Mouse (Mus musculus) embryonic stem cell, embryonic (primary cell): ENCODE data around the gene Cacnb1.

Experiments
- CTCF ChIA-PET, 4 experiments: fragments of 300-600 bp in 2 of 4; fragments of 350-600 bp in 2 of 4; sonication (Branson Sonifier 250); formaldehyde crosslinking; loops; one replicate each; lab custom pipeline; 2022; ENCODE audit warnings: inconsistent platforms in 2 of 4; lab: Charles Lee
- POLR2A ChIA-PET, 4 experiments: fragments of 300-600 bp in 2 of 4; fragments of 350-600 bp in 2 of 4; sonication (Branson Sonifier 250); formaldehyde crosslinking; loops; one replicate each; lab custom pipeline; 2022; ENCODE audit warnings: antibody characterized with exemption in 4 of 4, inconsistent platforms in 1 of 4; lab: Charles Lee

Cacnb1 gene

GRCm38 (mm10) chr11:98022555-98023371, at the start of gene Cacnb1:
Gene Cacnb1, minus strand, starts transcription at chr11:98023034.
- ChIA-PET CTCF (interaction anchor here in 3 of 4 experiments (0.5 to 1.3 kb wide), 9 partner anchors 9 to 455 kb away, joined by 3 to 6 read pairs (median 3); no protein-coding TSS in a partner anchor), POLR2A (interaction anchor here in 3 of 4 experiments (0.6 to 9.9 kb wide), 51 partner anchors 6 to 842 kb away, joined by 3 to 77 read pairs (median 4); partner anchors contain the start of genes Cdk12 (in 2 of the 3), Fbxo47 (in 2 of the 3), Stac2 (in 2 of the 3) and Cwc25 (in 1 of the 3))

- POLR2A ChIA-PET = interaction anchor here (0.6 to 5.4 kb wide), 79 partner anchors 8 to 620 kb away, joined by 3 to 129 read pairs (median 4); partner anchors contain the start of genes Fbxl20 (in 3 of the 4), Stac2 (in 3 of the 4), Cacnb1 (in 2 of the 4) and Fbxo47 (in 2 of the 4)
- CTCF ChIA-PET = interaction anchor here in 3 of 4 experiments (0.5 to 1.4 kb wide), 5 partner anchors 8 to 696 kb away, joined by 3 to 6 read pairs (median 3); no protein-coding TSS in a partner anchor
Measured at GRCm38 (mm10) chr11:98067255-98067654, 44.4 kb upstream of the Cacnb1 start.

- ChIA-PET CTCF (interaction anchor here in 1 of 4 experiments (0.6 to 0.9 kb wide), 3 partner anchors 46 to 161 kb away, joined by 3 read pairs; no protein-coding TSS in a partner anchor), POLR2A (interaction anchor here in 3 of 4 experiments (0.6 to 5.4 kb wide), 30 partner anchors 8 to 412 kb away, joined by 3 to 129 read pairs (median 6); partner anchors contain the start of genes Cdk12 (in 2 of the 3), Rpl19 (in 2 of the 3), Stac2 (in 2 of the 3) and Plxdc1 (in 1 of the 3))
Measured at GRCm38 (mm10) chr11:98066201-98066600, 43.4 kb upstream of the Cacnb1 start.

- POLR2A ChIA-PET = interaction anchor here in 3 of 4 experiments (0.7 to 2.3 kb wide), 6 partner anchors 9 to 88 kb away, joined by 3 to 13 read pairs (median 6); partner anchors contain the start of genes Fbxl20 (in 1 of the 3) and Stac2 (in 1 of the 3)
- CTCF ChIA-PET = no interaction called here
Measured at GRCm38 (mm10) chr11:98061904-98062562, 39.2 kb upstream of the Cacnb1 start.

GRCm38 (mm10) chr11:98061441-98061840, 38.6 kb upstream of the Cacnb1 start:
- CTCF ChIA-PET = no interaction called here
- POLR2A ChIA-PET = interaction anchor here in 3 of 4 experiments (0.7 to 6.7 kb wide), 5 partner anchors 10 to 88 kb away, joined by 3 to 60 read pairs (median 4); partner anchors contain the start of genes Fbxl20 (in 1 of the 3) and Rpl19 (in 1 of the 3)

- CTCF ChIA-PET = interaction anchor here in 1 of 4 experiments (4.6 kb wide), 1 partner anchor 15 kb away, joined by 23 read pairs; no protein-coding TSS in a partner anchor
- POLR2A ChIA-PET = interaction anchor here (0.6 to 6.7 kb wide), 19 partner anchors 7 to 678 kb away, joined by 3 to 129 read pairs (median 6); partner anchors contain the start of gene Rpl19 (in 1 of the 4)
Measured at GRCm38 (mm10) chr11:98060104-98060692, 37.4 kb upstream of the Cacnb1 start.

GRCm38 (mm10) chr11:98059662-98060061, 36.8 kb upstream of the Cacnb1 start:
- POLR2A ChIA-PET = interaction anchor here (0.9 to 6.7 kb wide), 25 partner anchors 7 to 129 kb away, joined by 3 to 129 read pairs (median 10); partner anchors contain the start of genes Rpl19 (in 2 of the 4) and Cacnb1 (in 1 of the 4)
- CTCF ChIA-PET = interaction anchor here in 2 of 4 experiments (0.5 to 4.6 kb wide), 4 partner anchors 16 to 112 kb away, joined by 3 to 23 read pairs (median 4); no protein-coding TSS in a partner anchor

- POLR2A ChIA-PET = interaction anchor here in 3 of 4 experiments (0.5 to 6.7 kb wide), 62 partner anchors 8 to 623 kb away, joined by 3 to 129 read pairs (median 4); partner anchors contain the start of genes Rpl19 (in 3 of the 3), Cacnb1 (in 2 of the 3), Fbxl20 (in 2 of the 3) and Rpl23 (in 2 of the 3)
- CTCF ChIA-PET = interaction anchor here in 3 of 4 experiments (0.6 to 4.6 kb wide), 8 partner anchors 14 to 64 kb away, joined by 3 to 23 read pairs (median 3); no protein-coding TSS in a partner anchor
Measured at GRCm38 (mm10) chr11:98057998-98058397, 35.2 kb upstream of the Cacnb1 start.

GRCm38 (mm10) chr11:98057466-98057865, 34.6 kb upstream of the Cacnb1 start:
- CTCF ChIA-PET = interaction anchor here in 3 of 4 experiments (0.9 to 4.6 kb wide), 6 partner anchors 13 to 63 kb away, joined by 3 to 23 read pairs (median 3); no protein-coding TSS in a partner anchor
- POLR2A ChIA-PET = interaction anchor here (0.5 to 6.7 kb wide), 54 partner anchors 8 to 623 kb away, joined by 3 to 129 read pairs (median 4); partner anchors contain the start of genes Rpl19 (in 3 of the 4), Cacnb1 (in 2 of the 4), Fbxl20 (in 2 of the 4) and Rpl23 (in 2 of the 4)

GRCm38 (mm10) chr11:98052989-98053834, 30.4 kb upstream of the Cacnb1 start, which contains the start of gene Stac2:
Gene Stac2, minus strand, starts transcription at chr11:98053462.
- POLR2A ChIA-PET = interaction anchor here in 3 of 4 experiments (0.6 to 4.4 kb wide), 47 partner anchors 9 to 636 kb away, joined by 3 to 38 read pairs (median 5); partner anchors contain the start of genes Rpl19 (in 3 of the 3), Cacnb1 (in 2 of the 3), Fbxl20 (in 2 of the 3) and Fbxo47 (in 2 of the 3)

GRCm38 (mm10) chr11:98052129-98052988, 29.5 kb upstream of the Cacnb1 start:
- ChIA-PET POLR2A (interaction anchor here in 3 of 4 experiments (0.5 to 4.4 kb wide), 51 partner anchors 9 to 652 kb away, joined by 3 to 38 read pairs (median 5); partner anchors contain the start of genes Rpl19 (in 3 of the 3), Cdk12 (in 2 of the 3), Fbxl20 (in 2 of the 3) and Fbxo47 (in 2 of the 3)), CTCF (interaction anchor here in 3 of 4 experiments (0.6 to 1.4 kb wide), 6 partner anchors 9 to 666 kb away, joined by 3 to 6 read pairs (median 3); no protein-coding TSS in a partner anchor)

More at GRCm38 (mm10) chr11:98052989-98053834, 30.4 kb upstream of the Cacnb1 start, which contains the start of gene Stac2:
- CTCF ChIA-PET = interaction anchor here (0.6 to 1.3 kb wide), 9 partner anchors 10 to 1217 kb away, joined by 3 to 7 read pairs (median 3); no protein-coding TSS in a partner anchor

- ChIA-PET POLR2A (interaction anchor here (0.5 to 4.4 kb wide), 46 partner anchors 8 to 651 kb away, joined by 3 to 36 read pairs (median 4); partner anchors contain the start of genes Rpl19 (in 4 of the 4), Fbxl20 (in 2 of the 4), Cacnb1 (in 1 of the 4) and Cdk12 (in 1 of the 4)), CTCF (interaction anchor here in 3 of 4 experiments (0.6 to 1.4 kb wide), 5 partner anchors 20 to 665 kb away, joined by 3 to 6 read pairs (median 5); no protein-coding TSS in a partner anchor)
Measured at GRCm38 (mm10) chr11:98051611-98052128, 28.8 kb upstream of the Cacnb1 start.

GRCm38 (mm10) chr11:98050940-98051339, 28.1 kb upstream of the Cacnb1 start:
- ChIA-PET CTCF (interaction anchor here in 3 of 4 experiments (1.0 to 1.4 kb wide), 3 partner anchors 19 to 24 kb away, joined by 3 to 5 read pairs (median 5); no protein-coding TSS in a partner anchor), POLR2A (interaction anchor here (0.5 to 4.4 kb wide), 37 partner anchors 7 to 650 kb away, joined by 3 to 36 read pairs (median 5); partner anchors contain the start of genes Rpl19 (in 3 of the 4), Fbxl20 (in 2 of the 4), Cacnb1 (in 1 of the 4) and Cdk12 (in 1 of the 4))

GRCm38 (mm10) chr11:98050520-98050815, 27.6 kb upstream of the Cacnb1 start:
- CTCF ChIA-PET = interaction anchor here in 1 of 4 experiments (1.4 kb wide), 1 partner anchor 25 kb away, joined by 5 read pairs; no protein-coding TSS in a partner anchor
- POLR2A ChIA-PET = interaction anchor here (0.9 to 4.4 kb wide), 20 partner anchors 9 to 650 kb away, joined by 3 to 36 read pairs (median 7); partner anchors contain the start of genes Rpl19 (in 2 of the 4), Cdk12 (in 1 of the 4) and Fbxl20 (in 1 of the 4)
